ENCODE assay signal across 23 mouse cellular contexts in genomic region chr2:161460600-161460999, GRCm38 (mm10).
DNase-seq lines count a peak whose midpoint lies in the region; ATAC-seq lines count a peak whose summit lies in the region.
"Had no signal": no experiment of that assay in that cellular context is flagged by ENCODE, and none has a peak within 500 bp of the region (broad histone marks: within the 10 kb centered on the region; RNA-seq: fewer than 3 reads in every experiment).

No protein-coding gene starts in this region.

- H3K9me3 ChIP-seq in intestine, embryonic 15.5 days: no peaks in the 10 kb centered on the region
- no peaks in the 10 kb centered on the region for H3K9me3 ChIP-seq in intestine, embryonic 16.5 days (ENCODE audit: control insufficient read depth, low read length)
- H3K9me3 ChIP-seq: embryonic facial prominence, embryonic 12.5 days; embryonic facial prominence, embryonic 15.5 days; hindbrain, embryonic 10.5 days; hindbrain, embryonic 13.5 days had no signal

- H3K4me2 ChIP-seq in intestine, embryonic 15.5 days (replicated peaks): no peak overlapping the region
- H3K4me2 ChIP-seq in intestine, embryonic 16.5 days (ENCODE audit: low read depth, low read length): no peak overlapping the region
- H3K4me2 ChIP-seq: embryonic facial prominence, embryonic 12.5 days; embryonic facial prominence, embryonic 15.5 days; heart, embryonic 11.5 days; hindbrain, embryonic 13.5 days had no signal

- intact Hi-C loops in heart, postnatal 36 days (cut with DNase I): no loop called here
- intact Hi-C loops in left cerebral cortex, postnatal 14 days (cut with DNase I): loop anchor here (10.0 kb wide), 1 partner anchor 1204 kb away; the partner anchor contains the start of gene Ptprt

- 77% methylated on average over 4 of the region's 4 CpGs for WGBS in intestine, embryonic 15.5 days
- WGBS in intestine, embryonic 16.5 days: 71% methylated on average over 4 of the region's 4 CpGs

- H3K36me3 ChIP-seq in intestine, embryonic 15.5 days: no peaks in the 10 kb centered on the region
- H3K36me3 ChIP-seq in intestine, embryonic 16.5 days (ENCODE audit: control insufficient read depth, insufficient read depth, low read length): no peaks in the 10 kb centered on the region
- H3K36me3 ChIP-seq: embryonic facial prominence, embryonic 12.5 days; embryonic facial prominence, embryonic 15.5 days; hindbrain, embryonic 10.5 days; hindbrain, embryonic 13.5 days had no signal

- no peak overlapping the region for H3K9ac ChIP-seq in intestine, embryonic 15.5 days
- no peak overlapping the region for H3K9ac ChIP-seq in intestine, embryonic 16.5 days (ENCODE audit: low read depth, low read length)
- H3K9ac ChIP-seq: embryonic facial prominence, embryonic 12.5 days; embryonic facial prominence, embryonic 15.5 days; forebrain, postnatal 0 days; hindbrain, embryonic 13.5 days had no signal

- H3K4me1 ChIP-seq in intestine, embryonic 15.5 days (replicated peaks): no peaks in the 10 kb centered on the region
- no peaks in the 10 kb centered on the region for H3K4me1 ChIP-seq in intestine, embryonic 16.5 days (ENCODE audit: control insufficient read depth, insufficient read depth, low read length)
- H3K4me1 ChIP-seq: embryonic facial prominence, embryonic 12.5 days; embryonic facial prominence, embryonic 15.5 days; hindbrain, embryonic 13.5 days had no signal

- DNase-seq in kidney, adult 8-10 months: peak; percentile 4 to 19
- no peak for DNase-seq in kidney, postnatal 10 days
- no peak for DNase-seq in heart, postnatal 36 days
- no peak for DNase-seq in left cerebral cortex, postnatal 14 days (ENCODE audit: low spot score in 2 of 2)
- DNase-seq: adrenal gland, adult 2 months; adrenal gland, postnatal 14 days; cerebellum, adult 11 months; cerebellum, adult 2 months; cerebellum, adult 9-11 months; cerebellum, postnatal 25 days; forebrain, postnatal 0 days; gastrocnemius, adult 2 months; gastrocnemius, postnatal 14 days; heart, adult 11 months had no signal

- H3K27me3 ChIP-seq in intestine, embryonic 15.5 days (replicated peaks): no peaks in the 10 kb centered on the region
- no peaks in the 10 kb centered on the region for H3K27me3 ChIP-seq in intestine, embryonic 16.5 days (replicated peaks; ENCODE audit: control insufficient read depth, insufficient read depth, low read length)
- H3K27me3 ChIP-seq: embryonic facial prominence, embryonic 12.5 days; embryonic facial prominence, embryonic 15.5 days; hindbrain, embryonic 13.5 days had no signal

- no peak overlapping the region for H3K27ac ChIP-seq in intestine, embryonic 15.5 days
- H3K27ac ChIP-seq in intestine, embryonic 16.5 days (ENCODE audit: low read length): no peak overlapping the region
- H3K27ac ChIP-seq: embryonic facial prominence, embryonic 12.5 days; embryonic facial prominence, embryonic 15.5 days; gastrocnemius, adult 2 months; hindbrain, embryonic 10.5 days; hindbrain, embryonic 13.5 days had no signal

- peak; percentile 49; the same call in 1 of the 2 replicates for ATAC-seq in intestine, embryonic 15.5 days
- 0 out of 2 replicates have a peak, but pooled peaks have one; percentile 55 for ATAC-seq in intestine, embryonic 16.5 days
- ATAC-seq: CD4-positive, CD25-positive, alpha-beta regulatory T cell, adult 4 months; forebrain, embryonic 14.5 days; forebrain, postnatal 0 days had no signal

- no peak overlapping the region for H3K4me3 ChIP-seq in intestine, embryonic 15.5 days (replicated peaks)
- no peak overlapping the region for H3K4me3 ChIP-seq in intestine, embryonic 16.5 days (ENCODE audit: low read length)
- H3K4me3 ChIP-seq: embryonic facial prominence, embryonic 12.5 days; embryonic facial prominence, embryonic 15.5 days; gastrocnemius, adult 2 months; hindbrain, embryonic 10.5 days; hindbrain, embryonic 13.5 days had no signal

Comparison
In these comparisons a context has a peak if more than half of its experiments do, and no peak if none do; other contexts are left out.
1. DNase-seq: peak in kidney, adult 8-10 months (2 of 2); none in kidney, postnatal 10 days (single experiment), heart, postnatal 36 days (0 of 2) and left cerebral cortex, postnatal 14 days (0 of 2).